Mouse (Mus musculus) liver, postnatal 0 days (tissue): ENCODE data around the gene Trmt1. TPM values are rescaled to one million over a fixed set of nuclear protein-coding genes. Genes with fewer than 3 reads are reported as not detected.

Source experiments
- ATAC-seq: fragments of 200-750 bp; cut with Nextera tagmentation; 2 replicates; pipeline ENCODE4 v1.8.0; 2017; ENCODE audit warnings: mild to moderate bottlenecking, moderate library complexity
- DNase-seq: peaks from one replicate; pipeline ENCODE4 v3.0.0-alpha.2; 2016
- H3K27ac ChIP-seq: fragments of 300-500 bp; sonication (generic); 2 replicates; pipeline ENCODE4 v1.5.1; 2014; ENCODE audit warnings: antibody characterized with exemption, moderate library complexity, mild to moderate bottlenecking, low read depth
- H3K27me3 ChIP-seq: fragments of 300-500 bp; sonication (generic); 2 replicates; pipeline ENCODE4 v1.6.1; 2014; ENCODE audit warnings: low read length, control low read depth, mixed read lengths; ENCODE audit not compliant: insufficient read depth
- H3K36me3 ChIP-seq: fragments of 300-500 bp; sonication (generic); replicated peaks from 2 replicates; pipeline ENCODE4 v1.6.1; 2014; ENCODE audit warnings: mild to moderate bottlenecking, control low read depth, low read length, moderate library complexity, mixed read lengths; ENCODE audit not compliant: insufficient read depth
- H3K4me1 ChIP-seq: fragments of 300-500 bp; sonication (generic); 2 replicates; pipeline ENCODE4 v1.6.1; 2014; ENCODE audit warnings: antibody characterized with exemption, mild to moderate bottlenecking, control low read depth; ENCODE audit not compliant: insufficient read depth
- H3K4me2 ChIP-seq: fragments of 300-500 bp; sonication (generic); 2 replicates; pipeline ENCODE4 v1.6.1; 2014; ENCODE audit warnings: low read depth, mild to moderate bottlenecking, low read length, moderate library complexity, mixed read lengths
- H3K4me3 ChIP-seq: fragments of 300-500 bp; sonication (generic); 2 replicates; pipeline ENCODE4 v1.5.1; 2014; ENCODE audit warnings: low read depth, low read length
- H3K9ac ChIP-seq: fragments of 300-500 bp; sonication (generic); replicated peaks from 2 replicates; pipeline ENCODE4 v1.6.1; 2014; ENCODE audit warnings: mild to moderate bottlenecking, moderate library complexity
- H3K9me3 ChIP-seq: fragments of 300-500 bp; sonication (generic); 2 replicates; pipeline ENCODE4 v1.6.1; 2016; ENCODE audit warnings: mild to moderate bottlenecking, control low read depth, low read length, mixed read lengths
- CTCF ChIP-seq: sonication (generic); IDR thresholded peaks from 2 replicates; pipeline ENCODE4 v1.5.1; 2016; ENCODE audit warnings: antibody characterized with exemption, low read depth
- EP300 ChIP-seq: IDR thresholded peaks from 2 replicates; pipeline ENCODE4 v1.6.1; 2016; ENCODE audit warnings: antibody characterized with exemption, low read depth, mild to moderate bottlenecking
- whole genome bisulfite sequencing: fragments of 180-500 bp; shearing (Covaris S2); extraction: QIAGEN DNeasy Blood & Tissue Kit; methylation state at CpG from one replicate; pipeline ENCODE4 v1.1.7; 2014; ENCODE audit not compliant: insufficient replicate concordance; 5-methylcytosine and 5-hydroxymethylcytosine counted together
- polyA plus RNA-seq: library from polyadenylated mRNA; unstranded; fragments of >200 nt; fragmentation: Nextera tagmentation; extraction: Ambion mirVana; gene quantifications from 2 replicates; pipeline ENCODE4 v1.2.1, GENCODE M21; 2015

Trmt1 gene
- polyA plus RNA-seq, 1 experiment from 2014 or later = 21.3 TPM

GRCm38 (mm10) chr8:84734680-84735079, 48.6 kb downstream of the Trmt1 start:
- WGBS = 82% methylated on average over 2 of the region's 2 CpGs
- TF ChIP-seq EP300 = no peak
- no peak for TF ChIP-seq CTCF
- H3K36me3 ChIP-seq = no peaks in the 10 kb centered on the region
- no peak overlapping the region for H3K4me3 ChIP-seq
- H3K9ac ChIP-seq = no peak overlapping the region
- H3K9me3 ChIP-seq = no peaks in the 10 kb centered on the region
- H3K4me1 ChIP-seq = peaks cover 34% of the 10 kb centered on the region
- DNase-seq (no peak), ATAC-seq (no peak)
- H3K27me3 ChIP-seq = no peaks in the 10 kb centered on the region
- H3K4me2 ChIP-seq = no peak overlapping the region
- no peak overlapping the region for H3K27ac ChIP-seq

- peaks cover 26% of the 10 kb centered on the region for H3K4me1 ChIP-seq
- no peaks in the 10 kb centered on the region for H3K9me3 ChIP-seq
- DNase-seq (no peak), ATAC-seq (no peak)
- WGBS = 69% methylated on average over 2 of the region's 2 CpGs
- no peak overlapping the region for H3K4me2 ChIP-seq
- H3K27ac ChIP-seq = no peak overlapping the region
- no peaks in the 10 kb centered on the region for H3K27me3 ChIP-seq
- TF ChIP-seq EP300 (no peak), CTCF (no peak)
- no peak overlapping the region for H3K9ac ChIP-seq
- H3K4me3 ChIP-seq = no peak overlapping the region
- no peaks in the 10 kb centered on the region for H3K36me3 ChIP-seq
These were observed 49.5 kb downstream of the Trmt1 start for GRCm38 (mm10) chr8:84735597-84735996.

- WGBS = 88% methylated on average over 4 of the region's 4 CpGs
- no peak for TF ChIP-seq CTCF
- no peak for TF ChIP-seq EP300
- Histone ChIP-seq H3K27ac (no peak overlapping the region), H3K9me3 (no peaks in the 10 kb centered on the region), H3K4me1 (peaks cover 18% of the 10 kb centered on the region), H3K36me3 (no peaks in the 10 kb centered on the region), H3K9ac (no peak overlapping the region), H3K27me3 (no peaks in the 10 kb centered on the region), H3K4me3 (no peak overlapping the region), H3K4me2 (no peak overlapping the region)
- no peak for DNase-seq
- ATAC-seq = no peak
These were observed 50.4 kb downstream of the Trmt1 start for GRCm38 (mm10) chr8:84736521-84736920.

- Histone ChIP-seq H3K4me3 (no peak overlapping the region), H3K4me1 (peaks cover 13% of the 10 kb centered on the region), H3K27me3 (no peaks in the 10 kb centered on the region), H3K36me3 (no peaks in the 10 kb centered on the region), H3K27ac (no peak overlapping the region), H3K9me3 (no peaks in the 10 kb centered on the region), H3K4me2 (peak overlapping the region; percentile 58), H3K9ac (0 out of 2 replicates have a peak overlapping the region, but pooled peaks have one; percentile 33)
- no peak for TF ChIP-seq EP300
- TF ChIP-seq CTCF = peak; percentile 100
- ATAC-seq (peak; percentile 82), DNase-seq (peak; percentile 88)
- 2% methylated on average over 16 of the region's 16 CpGs for WGBS
These were observed 51.5 kb downstream of the Trmt1 start for GRCm38 (mm10) chr8:84737608-84738007.

GRCm38 (mm10) chr8:84738266-84738665, 52.2 kb downstream of the Trmt1 start:
- Histone ChIP-seq H3K4me3 (no peak overlapping the region), H3K36me3 (no peaks in the 10 kb centered on the region), H3K9ac (0 out of 2 replicates have a peak overlapping the region, but pooled peaks have one; percentile 33), H3K4me1 (peaks cover 18% of the 10 kb centered on the region), H3K4me2 (peak overlapping the region; percentile 58), H3K27ac (no peak overlapping the region), H3K9me3 (no peaks in the 10 kb centered on the region), H3K27me3 (no peaks in the 10 kb centered on the region)
- 36% methylated on average over 10 of the region's 10 CpGs for WGBS
- DNase-seq (no peak), ATAC-seq (no peak)
- TF ChIP-seq EP300 (no peak), CTCF (no peak)

- H3K9ac ChIP-seq = no peak overlapping the region
These were observed 52.8 kb downstream of the Trmt1 start for GRCm38 (mm10) chr8:84738715-84739400.

More at GRCm38 (mm10) chr8:84738715-84739400, 52.8 kb downstream of the Trmt1 start:
- no peak overlapping the region; the same call in 1 of the 2 replicates for H3K27ac ChIP-seq
- no peak for TF ChIP-seq EP300
- no peak for TF ChIP-seq CTCF
- DNase-seq (no peak), ATAC-seq (no peak)
- peaks cover 23% of the 10 kb centered on the region for H3K4me1 ChIP-seq
- H3K9me3 ChIP-seq = no peaks in the 10 kb centered on the region
- no peak overlapping the region for H3K4me2 ChIP-seq
- WGBS = 78% methylated on average over 10 of the region's 10 CpGs
- no peak overlapping the region for H3K4me3 ChIP-seq
- no peaks in the 10 kb centered on the region for H3K36me3 ChIP-seq
- no peaks in the 10 kb centered on the region for H3K27me3 ChIP-seq
